Mouse (Mus musculus) CH12.LX (cell line): ENCODE results near the gene Gm20662. TPM values are rescaled to one million over a fixed set of nuclear protein-coding genes. Genes with fewer than 3 reads are reported as not detected.
A peak's percentile ranks its signal among the peaks of the same experiment; 100 is the strongest.

ENCODE experiments used
- DNase-seq: peaks from one replicate; pipeline ENCODE4 v3.0.0-alpha.2; 2013; ENCODE audit errors: extremely low read depth
- H3K27ac ChIP-seq: 2 replicates; pipeline ENCODE4 v1.5.1; 2012; ENCODE audit warnings: low read depth, mild to moderate bottlenecking, control low read depth, moderate library complexity; ENCODE audit not compliant: insufficient read depth
- H3K27me3 ChIP-seq: replicated peaks from 2 replicates; pipeline ENCODE3; 2012; ENCODE audit warnings: inconsistent platforms
- H3K36me3 ChIP-seq, 2 experiments: replicated peaks in 1 of 2; 2 replicates each; pipeline versions ENCODE3 to v1.6.1; 2012; ENCODE audit warnings: inconsistent platforms in 1 of 2, low read length in 1 of 2, mild to moderate bottlenecking in 1 of 2, mixed read lengths in 1 of 2, moderate library complexity in 1 of 2; ENCODE audit not compliant: control insufficient read depth in 1 of 2, insufficient read depth in 1 of 2
- H3K4me1 ChIP-seq, 2 experiments: 2 replicates each; pipeline ENCODE4 v1.6.1; 2012; ENCODE audit warnings: inconsistent platforms in 1 of 2, moderate library complexity in 1 of 2; ENCODE audit not compliant: insufficient read depth in 2 of 2, control insufficient read depth in 1 of 2
- H3K4me2 ChIP-seq: 2 replicates; pipeline ENCODE4 v1.6.1; 2012; ENCODE audit warnings: low read depth, mild to moderate bottlenecking, control low read depth; ENCODE audit not compliant: poor library complexity, insufficient read depth, severe bottlenecking
- H3K4me3 ChIP-seq, 3 experiments: fragments of 150-350 bp in 1 of 3; sonication (generic) in 1 of 3; replicated peaks in 1 of 3; 2 replicates each; pipeline versions ENCODE3 to v1.5.1; 2011 to 2012; ENCODE audit warnings: low read depth in 2 of 3, low read length in 2 of 3, mild to moderate bottlenecking in 2 of 3, moderate library complexity in 2 of 3, control low read depth in 1 of 3, improper control_type of control experiment in 1 of 3, inconsistent platforms in 1 of 3, mixed read lengths in 1 of 3; ENCODE audit not compliant: poor library complexity in 1 of 3
- H3K79me2 ChIP-seq: replicated peaks from 2 replicates; pipeline ENCODE4 v1.6.1; 2012; ENCODE audit warnings: mild to moderate bottlenecking, moderate library complexity; ENCODE audit not compliant: control insufficient read depth, poor library complexity, insufficient read depth, severe bottlenecking; ENCODE audit errors: extremely low read depth
- H3K9ac ChIP-seq: 2 replicates; pipeline ENCODE4 v1.6.1; 2012; ENCODE audit warnings: low read depth, mild to moderate bottlenecking, control low read depth, moderate library complexity; ENCODE audit not compliant: insufficient read depth
- H3K9me3 ChIP-seq: replicated peaks from 2 replicates; pipeline ENCODE3; 2012; ENCODE audit warnings: low read length, inconsistent platforms, mixed read lengths
- BHLHE40 ChIP-seq: IDR thresholded peaks from 2 replicates; pipeline ENCODE4 v1.6.1; 2011; ENCODE audit warnings: mild to moderate bottlenecking, low read depth, low read length, improper control_type of control experiment
- CHD2 ChIP-seq: IDR thresholded peaks from 2 replicates; pipeline ENCODE4 v1.6.1; 2011; ENCODE audit warnings: low read length, improper control_type of control experiment
- E2F4 ChIP-seq: IDR thresholded peaks from 2 replicates; pipeline ENCODE4 v1.6.1; 2011; ENCODE audit warnings: low read depth, low read length, improper control_type of control experiment; ENCODE audit not compliant: insufficient replicate concordance
- ELF1 ChIP-seq: IDR thresholded peaks from 2 replicates; pipeline ENCODE4 v1.6.1; 2014; ENCODE audit warnings: low read depth, mild to moderate bottlenecking, inconsistent platforms, low read length, improper control_type of control experiment
- GABPA ChIP-seq: IDR thresholded peaks from 2 replicates; pipeline ENCODE4 v1.6.1; 2012; ENCODE audit warnings: low read depth, low read length, improper control_type of control experiment, inconsistent platforms; ENCODE audit not compliant: insufficient replicate concordance
- HCFC1 ChIP-seq: IDR thresholded peaks from 2 replicates; pipeline ENCODE4 v1.6.1; 2012; ENCODE audit warnings: low read depth, mild to moderate bottlenecking, inconsistent platforms, low read length, improper control_type of control experiment
- JUN ChIP-seq: IDR thresholded peaks from 2 replicates; pipeline ENCODE4 v1.6.1; 2011; ENCODE audit warnings: low read depth, mild to moderate bottlenecking, low read length, improper control_type of control experiment, moderate library complexity; ENCODE audit not compliant: insufficient read depth
- JUND ChIP-seq: conservative IDR thresholded peaks from 2 replicates; pipeline ENCODE4 v1.6.1; 2011; ENCODE audit warnings: low read depth, low read length, improper control_type of control experiment
- KAT2A ChIP-seq: IDR thresholded peaks from 2 replicates; pipeline ENCODE4 v1.6.1; 2012; ENCODE audit warnings: low read length, improper control_type of control experiment, inconsistent platforms; ENCODE audit not compliant: insufficient replicate concordance
- MAFK ChIP-seq: IDR thresholded peaks from 2 replicates; pipeline ENCODE4 v1.6.1; 2011; ENCODE audit warnings: low read length, improper control_type of control experiment; ENCODE audit not compliant: insufficient replicate concordance
- MAX ChIP-seq: IDR thresholded peaks from 2 replicates; pipeline ENCODE4 v1.6.1; 2011; ENCODE audit warnings: low read length, improper control_type of control experiment
- MAZ ChIP-seq: IDR thresholded peaks from 2 replicates; pipeline ENCODE4 v1.6.1; 2012; ENCODE audit warnings: low read depth, mild to moderate bottlenecking, inconsistent platforms, low read length, improper control_type of control experiment, moderate library complexity
- MEF2A ChIP-seq: IDR thresholded peaks from 2 replicates; pipeline ENCODE4 v1.6.1; 2014; ENCODE audit warnings: low read depth, mild to moderate bottlenecking, inconsistent platforms, low read length, improper control_type of control experiment, borderline replicate concordance
- NELFE ChIP-seq: IDR thresholded peaks from 2 replicates; pipeline ENCODE4 v1.6.1; 2011; ENCODE audit warnings: low read depth, low read length, improper control_type of control experiment
- NRF1 ChIP-seq: IDR thresholded peaks from 2 replicates; pipeline ENCODE4 v1.6.1; 2014; ENCODE audit warnings: low read depth, mild to moderate bottlenecking, inconsistent platforms, low read length, improper control_type of control experiment, moderate library complexity
- POLR2AphosphoS2 ChIP-seq: IDR thresholded peaks from 2 replicates; pipeline ENCODE4 v1.6.1; 2011; ENCODE audit warnings: low read depth, low read length, improper control_type of control experiment
- RAD21 ChIP-seq: IDR thresholded peaks from 2 replicates; pipeline ENCODE4 v1.6.1; 2011; ENCODE audit warnings: low read depth, mild to moderate bottlenecking, low read length, improper control_type of control experiment, moderate library complexity
- RCOR1 ChIP-seq: conservative IDR thresholded peaks from 2 replicates; pipeline ENCODE4 v1.6.1; 2012; ENCODE audit warnings: low read depth, mild to moderate bottlenecking, inconsistent platforms, low read length, improper control_type of control experiment
- SIN3A ChIP-seq: IDR thresholded peaks from 2 replicates; pipeline ENCODE4 v1.6.1; 2012; ENCODE audit warnings: low read length, improper control_type of control experiment, inconsistent platforms
- SMC3 ChIP-seq: IDR thresholded peaks from 2 replicates; pipeline ENCODE4 v1.6.1; 2011; ENCODE audit warnings: low read depth, low read length, improper control_type of control experiment
- USF1 ChIP-seq: IDR thresholded peaks from 2 replicates; pipeline ENCODE4 v1.6.1; 2014; ENCODE audit warnings: low read depth, mild to moderate bottlenecking, inconsistent platforms, low read length, improper control_type of control experiment
- ZKSCAN1 ChIP-seq: IDR thresholded peaks from 2 replicates; pipeline ENCODE4 v1.6.1; 2012; ENCODE audit warnings: low read depth, inconsistent platforms, low read length, improper control_type of control experiment, borderline replicate concordance
- ZNF384 ChIP-seq: IDR thresholded peaks from 2 replicates; pipeline ENCODE4 v1.6.1; 2012; ENCODE audit warnings: low read depth, low read length, improper control_type of control experiment, inconsistent platforms
- dilution Hi-C: fragments of 300-500 bp; cut with MboI; formaldehyde crosslinking; loops from 2 replicates; pipeline ENCODE4 v1.14.3; 2020; ENCODE audit warnings: low sequenced_read_pairs; ENCODE audit not compliant: extremely low pct_unique_long_range_greater_than_20kb, extremely low pct_ligation_motif_present
- in situ Hi-C: fragments of 300-500 bp; cut with MboI; formaldehyde crosslinking; loops from 3 replicates; pipeline ENCODE4 v1.14.3; 2019; ENCODE audit warnings: low sequenced_read_pairs, low pct_ligation_motif_present, low pct_unique_long_range_greater_than_20kb, mixed read lengths
- polyA plus RNA-seq: library from polyadenylated mRNA; unstranded; fragments of >175 nt; gene quantifications from 2 replicates; pipeline ENCODE4 v1.2.1, GENCODE M21; 2012; ENCODE audit warnings: low read depth; ENCODE audit not compliant: insufficient read length
- total RNA-seq, 2 experiments: library from RNA; depleted of rRNA; stranded (reverse); fragments of 300-350 nt in 1 of 2; fragments of >200 nt in 1 of 2; gene quantifications; 2 replicates each; pipeline ENCODE4 v1.2.3; 2012 to 2014

The Gm20662 gene
- total and polyA plus RNA-seq, 3 experiments, result 0.31 to 1.2 TPM; not detected in 1

DNA sequence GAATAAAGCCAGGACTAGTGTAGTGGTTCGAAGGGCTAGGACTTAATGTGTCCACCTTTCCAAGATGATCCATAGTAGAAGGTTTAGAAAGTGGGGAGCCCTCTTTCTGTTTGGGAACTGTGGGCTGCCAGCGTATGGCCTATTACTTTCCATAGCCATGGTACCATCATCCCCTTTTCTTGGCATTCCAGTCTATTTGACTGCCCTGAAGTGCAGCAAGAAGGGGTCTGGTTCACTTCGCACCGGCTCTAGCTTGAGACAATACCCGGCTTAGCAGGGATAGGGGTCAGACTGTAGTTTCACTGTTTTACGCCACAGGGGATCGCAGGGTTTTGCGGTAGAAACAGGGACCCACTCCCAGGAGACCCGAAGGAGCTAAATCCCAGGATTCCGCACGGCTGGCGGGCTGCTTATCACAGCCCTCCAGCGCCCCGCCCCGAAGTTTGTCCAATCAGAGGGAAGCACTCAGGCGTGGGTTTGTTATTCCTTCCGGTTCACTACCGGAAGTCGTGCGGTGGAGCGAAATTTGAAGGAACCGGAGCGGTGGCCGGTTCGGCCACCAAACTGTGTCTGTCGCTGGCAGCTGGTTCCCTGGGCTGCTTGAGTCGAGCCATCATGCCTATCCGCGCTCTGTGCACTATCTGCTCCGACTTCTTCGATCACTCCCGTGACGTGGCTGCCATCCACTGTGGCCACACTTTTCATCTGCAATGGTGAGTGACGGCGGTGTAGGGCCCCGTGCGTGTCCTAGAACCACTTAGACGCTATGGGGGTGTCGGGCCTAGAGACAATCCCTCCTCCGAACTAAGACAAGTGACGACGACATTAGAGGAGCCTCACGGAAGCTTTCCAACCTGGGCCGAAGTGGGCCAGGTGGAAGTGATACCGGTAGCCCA lies 45.4 kb upstream of the Gm20662 start (continued):
- no peak for TF ChIP-seq ZNF384
- peak; percentile 96 for TF ChIP-seq E2F4
- no peak for TF ChIP-seq RAD21
- TF ChIP-seq JUN, result no peak
- no peak for TF ChIP-seq JUND
- 0 out of 2 replicates have a peak, but pooled peaks have one; percentile 13 for TF ChIP-seq NRF1
- no peak for TF ChIP-seq SMC3
- TF ChIP-seq SIN3A, result peak; percentile 99
- TF ChIP-seq MAFK, result no peak
- TF ChIP-seq MAX, result peak; percentile 70; the same call in 1 of the 2 replicates
- TF ChIP-seq RCOR1, result no peak
- TF ChIP-seq ZKSCAN1, result no peak
- TF ChIP-seq HCFC1, result peak; percentile 86
- peak; percentile 87 for TF ChIP-seq ELF1
- TF ChIP-seq KAT2A, result peak; percentile 81
- 0 out of 2 replicates have a peak, but pooled peaks have one; percentile 39 for TF ChIP-seq MAZ
- no peak for TF ChIP-seq GABPA
- TF ChIP-seq MEF2A, result peak; percentile 28; the same call in 1 of the 2 replicates
- no peak for TF ChIP-seq USF1
- TF ChIP-seq CHD2, result peak; percentile 85
- TF ChIP-seq POLR2AphosphoS2, result no peak; the same call in 1 of the 2 replicates
- peak; percentile 82 for TF ChIP-seq NELFE

- dilution Hi-C loops (no loop called here), in situ Hi-C loops (no loop called here)
- Histone ChIP-seq H3K4me3 (no peak overlapping the region), H3K4me1 (peaks cover 0 to 23% of the 10 kb centered on the region in 2 experiments; a peak in 2 of 4 replicates), H3K27ac (no peak overlapping the region)
- TF ChIP-seq ZKSCAN1 (no peak), MEF2A (no peak), SIN3A (no peak), MAFK (no peak), MAX (no peak), BHLHE40 (no peak), ZNF384 (no peak), USF1 (no peak), JUN (no peak)
- TF ChIP-seq, all 38 proteins: peak for 0
- no peak for DNase-seq
- peaks cover 38 to 72% of the 10 kb centered on the region in 2 experiments for H3K36me3 ChIP-seq
- H3K9ac ChIP-seq, result no peak overlapping the region
- H3K79me2 ChIP-seq, result peaks cover 33% of the 10 kb centered on the region
- H3K27me3 ChIP-seq, result no peaks in the 10 kb centered on the region
- no peaks in the 10 kb centered on the region for H3K9me3 ChIP-seq
- no peak overlapping the region for H3K4me2 ChIP-seq
Measured at GRCm38 (mm10) chr9:107955613-107956289, 40.4 kb upstream of the Gm20662 start.
